Mouse (Mus musculus) ES-E14 (cell line): ENCODE measurements at regions not wholly inside any gene's neighbourhood (a gene's known extent, or its start where the extent isn't known, plus 50 kb on each side); places are given as distances from the start of the nearest gene placed in this dataset.

ENCODE experiments used
- DNase-seq: peaks from one replicate; pipeline ENCODE4 v3.0.0-alpha.2; 2013; ENCODE audit warnings: low read depth, low spot score
- H3K27ac ChIP-seq: 2 replicates; pipeline ENCODE4 v1.5.1; 2012; ENCODE audit warnings: low read depth, mild to moderate bottlenecking, low read length, moderate library complexity, mixed read lengths; ENCODE audit not compliant: poor library complexity, insufficient read depth, severe bottlenecking
- H3K36me3 ChIP-seq: 2 replicates; pipeline ENCODE4 v1.6.1; 2012; ENCODE audit warnings: mild to moderate bottlenecking, low read length, moderate library complexity, mixed read lengths; ENCODE audit not compliant: control insufficient read depth, poor library complexity, insufficient read depth, severe bottlenecking
- H3K4me1 ChIP-seq, 2 experiments: fragments of 150-350 bp in 1 of 2; sonication (generic) in 1 of 2; 2 replicates each; pipeline ENCODE4 v1.6.1; 2012; ENCODE audit warnings: low read length in 2 of 2, mild to moderate bottlenecking in 1 of 2, mixed read lengths in 1 of 2; ENCODE audit not compliant: control insufficient read depth in 2 of 2, insufficient read depth in 2 of 2, poor library complexity in 1 of 2
- H3K4me3 ChIP-seq, 2 experiments: fragments of 150-350 bp in 1 of 2; sonication (generic) in 1 of 2; 2 replicates each; pipeline ENCODE4 v1.5.1; 2012; ENCODE audit warnings: low read length in 2 of 2, low read depth in 1 of 2, mild to moderate bottlenecking in 1 of 2, mixed read lengths in 1 of 2; ENCODE audit not compliant: insufficient read depth in 1 of 2, poor library complexity in 1 of 2, severe bottlenecking in 1 of 2
- H3K9ac ChIP-seq: 2 replicates; pipeline ENCODE4 v1.6.1; 2012; ENCODE audit warnings: low read depth, mild to moderate bottlenecking, low read length, mixed read lengths; ENCODE audit not compliant: poor library complexity, insufficient read depth, severe bottlenecking
- H3K9me3 ChIP-seq: fragments of 150-350 bp; sonication (generic); 2 replicates; pipeline ENCODE4 v1.6.1; 2012; ENCODE audit warnings: low read depth, mild to moderate bottlenecking, low read length; ENCODE audit not compliant: control insufficient read depth, insufficient read depth
- CHD2 ChIP-seq: IDR thresholded peaks from 2 replicates; pipeline ENCODE4 v1.6.1; 2014; ENCODE audit warnings: mild to moderate bottlenecking, low read depth, low read length, inconsistent platforms
- HCFC1 ChIP-seq: IDR thresholded peaks from 2 replicates; pipeline ENCODE4 v1.6.1; 2012; ENCODE audit warnings: low read length, inconsistent platforms, borderline replicate concordance; ENCODE audit not compliant: insufficient read depth
- MAFK ChIP-seq: IDR thresholded peaks from 2 replicates; pipeline ENCODE4 v1.6.1; 2014; ENCODE audit warnings: mild to moderate bottlenecking, low read depth, low read length, inconsistent platforms; ENCODE audit not compliant: insufficient read depth
- ZC3H11A ChIP-seq: IDR thresholded peaks from 2 replicates; pipeline ENCODE4 v1.6.1; 2012; ENCODE audit warnings: low read depth, mild to moderate bottlenecking, inconsistent platforms, low read length, borderline replicate concordance
- ZNF384 ChIP-seq: IDR thresholded peaks from 2 replicates; pipeline ENCODE4 v1.6.1; 2012; ENCODE audit warnings: low read depth, low read length, inconsistent platforms
- in situ Hi-C, 2 experiments: fragments of 600-800 bp; cut with MboI; formaldehyde crosslinking; loops; one replicate each; pipeline ENCODE4 v1.15.1; 2025; ENCODE audit warnings: low sequenced_read_pairs in 2 of 2, inconsistent platforms in 1 of 2; ENCODE audit not compliant: unreplicated experiment in 2 of 2

DNA sequence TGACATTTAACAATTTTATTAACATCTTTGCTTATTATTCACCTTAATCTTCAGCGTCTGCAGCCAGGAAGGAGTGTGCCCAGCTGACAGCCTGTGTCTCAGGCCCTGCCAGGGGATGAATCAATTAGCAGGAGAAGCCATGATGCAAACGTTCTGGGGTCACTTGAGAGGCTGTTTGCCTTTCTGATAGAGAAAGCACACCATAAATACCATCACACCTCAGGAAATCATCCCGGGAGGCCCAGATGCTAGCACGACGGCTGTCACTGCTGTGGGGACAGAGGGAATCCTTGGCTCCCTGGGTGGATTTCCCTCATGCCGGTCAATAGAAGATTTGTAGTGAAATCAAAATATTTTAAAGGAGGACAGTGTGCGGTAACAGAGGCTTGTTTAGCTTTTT, 343.7 kb upstream of the Hnrnpa3 start:
- no peak overlapping the region for H3K27ac ChIP-seq
- no peaks in the 10 kb centered on the region for H3K36me3 ChIP-seq
- TF ChIP-seq ZNF384 (no peak), HCFC1 (no peak), MAFK (no peak), ZC3H11A (no peak), CHD2 (no peak)
- DNase-seq = no peak
- in situ Hi-C loops = loop anchor here in 1 of 2 experiments (25.0 kb wide), 1 partner anchor 603 kb away; the partner anchor contains the start of genes Hoxd3, Hoxd4 and Hoxd8
- no peak overlapping the region for H3K9ac ChIP-seq
- no peaks in the 10 kb centered on the region for H3K9me3 ChIP-seq
- H3K4me3 ChIP-seq = no peak overlapping the region
- H3K4me1 ChIP-seq = no peaks in the 10 kb centered on the region

GRCm38 (mm10) chr2:75318190-75318589, 340.9 kb upstream of the Hnrnpa3 start:
- in situ Hi-C loops = loop anchor here in 1 of 2 experiments (25.0 kb wide), 1 partner anchor 606 kb away; the partner anchor contains the start of genes Hoxd3, Hoxd4 and Hoxd8
- H3K4me1 ChIP-seq = no peaks in the 10 kb centered on the region
- no peaks in the 10 kb centered on the region for H3K36me3 ChIP-seq
- DNase-seq = peak; percentile 16
- no peaks in the 10 kb centered on the region for H3K9me3 ChIP-seq
- TF ChIP-seq MAFK (no peak), ZC3H11A (no peak), CHD2 (no peak)
- no peak overlapping the region for H3K27ac ChIP-seq
- H3K9ac ChIP-seq = no peak overlapping the region
- no peak overlapping the region for H3K4me3 ChIP-seq

- no peak for TF ChIP-seq CHD2
- TF ChIP-seq ZNF384 = no peak
- no peak for TF ChIP-seq HCFC1
- no peak for TF ChIP-seq MAFK
- no peak for TF ChIP-seq ZC3H11A
- no peak overlapping the region for H3K9ac ChIP-seq
Measured at GRCm38 (mm10) chr2:75324146-75324749, 334.8 kb upstream of the Hnrnpa3 start.

GRCm38 (mm10) chr2:75329598-75329997, 329.5 kb upstream of the Hnrnpa3 start:
- Histone ChIP-seq H3K4me1 (no peaks in the 10 kb centered on the region), H3K27ac (no peak overlapping the region), H3K4me3 (no peak overlapping the region), H3K36me3 (no peaks in the 10 kb centered on the region), H3K9me3 (no peaks in the 10 kb centered on the region), H3K9ac (no peak overlapping the region)
- no peak for DNase-seq
- no peak for TF ChIP-seq MAFK
- no peak for TF ChIP-seq HCFC1
- TF ChIP-seq ZC3H11A = no peak
- no peak for TF ChIP-seq CHD2
- no peak for TF ChIP-seq ZNF384
- in situ Hi-C loops = no loop called here

More at GRCm38 (mm10) chr2:75324146-75324749, 334.8 kb upstream of the Hnrnpa3 start:
- no peak for DNase-seq
- H3K27ac ChIP-seq = no peak overlapping the region
- H3K4me3 ChIP-seq = no peak overlapping the region
- no peaks in the 10 kb centered on the region for H3K4me1 ChIP-seq
- in situ Hi-C loops = loop anchor here in 1 of 2 experiments (25.0 kb wide), 1 partner anchor 612 kb away; the partner anchor contains the start of genes Hoxd3, Hoxd4 and Hoxd8
- H3K36me3 ChIP-seq = no peaks in the 10 kb centered on the region
- H3K9me3 ChIP-seq = no peaks in the 10 kb centered on the region

DNA sequence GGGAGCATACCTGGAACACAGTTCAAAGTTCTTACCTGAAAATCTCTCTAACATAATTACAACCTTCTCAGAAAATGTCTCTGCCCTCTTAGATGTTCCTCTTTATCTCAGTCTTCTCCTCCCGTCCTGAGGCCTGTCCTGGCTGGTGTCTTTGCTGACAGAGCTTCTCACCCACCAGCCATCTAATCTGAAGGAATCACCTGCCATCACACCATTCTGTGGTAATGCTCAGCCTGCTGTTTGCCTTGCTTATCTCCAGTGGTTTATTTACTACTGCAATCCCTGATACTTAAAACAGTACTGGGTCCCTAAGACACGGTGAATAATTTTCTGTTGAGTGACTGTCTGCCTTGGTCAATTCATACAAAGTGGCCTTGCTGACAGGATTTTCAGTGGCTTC, 317.8 kb upstream of the Hnrnpa3 start:
- in situ Hi-C loops = no loop called here
- H3K27ac ChIP-seq = no peak overlapping the region

More for the DNA sequence above, 317.8 kb upstream of the Hnrnpa3 start:
- H3K36me3 ChIP-seq = no peaks in the 10 kb centered on the region
- no peaks in the 10 kb centered on the region for H3K9me3 ChIP-seq
- no peak overlapping the region for H3K9ac ChIP-seq
- no peak overlapping the region for H3K4me3 ChIP-seq
- TF ChIP-seq HCFC1 (no peak), MAFK (no peak), ZNF384 (no peak), CHD2 (no peak), ZC3H11A (no peak)
- DNase-seq = no peak
- no peaks in the 10 kb centered on the region for H3K4me1 ChIP-seq
